Mouse (Mus musculus) monocyte, adult 59 days (primary cell): ENCODE results near the gene Gm6812. TPM values are rescaled to one million over a fixed set of nuclear protein-coding genes. Genes with fewer than 3 reads are reported as not detected.

Source experiments
- total RNA-seq, 2 experiments: library from RNA; stranded (reverse); gene quantifications; one replicate each; pipeline ENCODE4 v1.2.4; 2023

The Gm6812 gene
- total RNA-seq = not detected

GRCm38 (mm10) chrX:68892953-68893352, at the start of gene Gm6812:
Gene Gm6812, minus strand, starts transcription at chrX:68893053.

Other genes starting within 250 kb of the Gm6812 start
- 10 to 100 TPM; 63.4 to 66.9 TPM for gene Fmr1, start 214.5 kb downstream of the Gm6812 start, total RNA-seq
- gene Fmr1nb, start 131.2 kb downstream of the Gm6812 start, total RNA-seq = under 1 TPM; 0.66 to 0.85 TPM
- under 1 TPM in 1 of 2 experiments, not detected in 1; 0.58 TPM for gene Gm14698, start 72.0 kb downstream of the Gm6812 start, total RNA-seq